Mouse (Mus musculus): ENCODE measurements at regions not wholly inside any gene's neighbourhood (a gene's known extent, or its start where the extent isn't known, plus 50 kb on each side); places are given as distances from the start of the nearest gene placed in this dataset.

DNA sequence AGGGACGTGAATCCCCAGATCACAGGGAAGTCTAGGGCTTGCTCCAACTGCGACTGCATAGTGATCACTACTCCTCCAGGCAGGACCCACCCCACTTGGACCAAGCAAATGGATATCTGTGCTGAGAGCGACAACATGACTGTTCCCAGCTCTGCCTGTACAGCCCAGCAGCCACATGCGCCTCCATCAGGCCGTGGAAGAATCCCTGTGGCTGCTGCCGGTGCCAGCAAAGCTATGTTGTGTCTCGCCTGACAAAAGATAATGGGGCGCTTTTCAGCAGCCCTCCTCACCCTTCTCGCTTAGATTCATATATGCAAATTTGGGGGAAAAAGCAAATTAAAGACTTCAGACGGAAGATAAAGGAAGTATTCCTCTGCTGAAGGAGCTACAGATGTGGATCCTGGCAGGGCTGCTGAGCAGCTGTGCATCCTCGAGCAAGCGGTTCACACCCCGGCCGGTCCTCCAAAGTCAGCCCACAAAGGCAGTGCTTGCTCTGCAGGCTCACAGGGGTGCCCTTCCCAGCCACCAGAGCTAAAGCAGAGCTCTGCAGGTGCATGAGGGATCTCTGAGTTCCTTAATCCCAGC, 418.5 kb downstream of the Ajap1 start:
- no peak for DNase-seq
- intact Hi-C loops (cut with DNase I) = no loop called here

DNA sequence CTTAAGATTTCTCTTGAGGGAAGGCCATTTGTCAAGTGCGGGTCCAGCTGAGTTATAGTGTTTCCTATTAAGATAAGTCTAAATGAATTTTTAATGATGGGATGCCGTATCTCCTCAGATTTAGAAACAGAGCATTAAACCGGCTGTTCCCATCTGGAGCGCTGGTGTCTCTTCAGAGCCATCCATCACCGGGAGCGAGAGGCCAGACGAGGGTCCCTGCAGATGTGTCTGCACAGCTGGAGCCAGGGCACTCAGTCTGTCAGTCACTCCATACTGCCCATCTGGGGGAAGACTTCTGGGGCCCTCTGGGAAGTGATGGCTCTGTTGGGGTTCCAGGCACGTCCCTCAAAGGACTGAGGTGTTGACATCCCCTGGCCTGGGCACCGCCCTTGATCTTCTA, 419.2 kb downstream of the Ajap1 start:
- intact Hi-C loops (cut with DNase I) = no loop called here
- no peak for DNase-seq

DNA sequence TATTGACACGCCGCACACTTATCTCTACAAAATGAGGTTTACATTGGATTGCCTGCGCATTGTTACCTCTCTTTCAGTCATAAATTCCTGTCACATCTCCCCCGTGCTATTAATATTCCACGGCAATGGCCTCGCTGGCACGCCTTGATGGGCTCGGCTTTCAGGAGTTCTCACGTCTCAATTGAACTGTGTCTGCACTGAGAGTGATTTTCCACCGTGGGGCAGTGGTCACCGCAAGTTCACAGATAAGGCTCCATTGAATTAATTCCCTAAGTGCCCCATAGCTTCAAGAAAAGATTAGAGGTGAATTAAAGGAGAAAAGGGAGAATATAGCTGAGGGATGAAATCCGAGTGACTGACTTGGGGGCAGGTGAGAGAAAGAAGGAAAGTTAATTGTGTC, 424.5 kb downstream of the Ajap1 start:
- intact Hi-C loops (cut with DNase I) = no loop called here
- no peak for DNase-seq

DNA sequence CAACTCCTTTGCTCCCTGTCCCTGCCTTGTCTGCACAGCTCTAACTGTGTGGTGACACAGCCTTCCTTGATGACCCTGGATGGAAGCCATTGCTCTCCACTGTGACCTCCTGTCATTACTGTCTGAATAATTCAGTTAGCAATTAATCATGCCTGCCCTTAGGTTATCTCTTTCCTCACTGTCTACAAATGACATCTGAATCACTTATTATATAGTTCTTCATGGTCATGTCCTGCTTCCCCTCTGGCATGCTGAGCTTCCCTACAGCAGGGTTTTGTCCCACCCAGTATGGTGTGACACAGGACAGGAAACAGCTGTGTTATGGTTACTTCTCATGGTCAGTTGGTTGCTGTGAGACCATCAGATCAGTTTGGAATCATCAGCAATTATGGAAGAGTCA, 458.9 kb downstream of the Ajap1 start:
- no peak for DNase-seq
- intact Hi-C loops (cut with DNase I) = no loop called here

DNA sequence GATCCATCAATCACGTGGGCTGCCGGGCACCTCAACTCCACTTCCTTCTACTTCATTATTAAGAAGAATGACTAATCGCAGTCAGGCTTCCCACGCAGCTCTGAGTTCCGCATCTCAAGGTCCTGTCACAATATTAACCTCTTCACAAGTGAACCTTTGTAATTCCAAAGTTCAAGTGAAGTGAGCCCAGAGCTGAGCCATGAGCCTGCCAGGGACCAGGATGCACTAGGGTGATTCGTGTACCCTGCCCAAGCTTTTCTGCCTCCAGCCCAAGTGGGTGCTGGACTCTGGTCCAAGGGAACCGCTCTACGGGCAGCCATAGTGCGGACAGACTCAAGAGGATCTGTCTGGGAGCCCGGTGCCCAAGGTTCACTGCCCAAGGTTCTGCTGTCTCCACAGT, 463.4 kb downstream of the Ajap1 start:
- intact Hi-C loops (cut with DNase I) = no loop called here
- no peak for DNase-seq

DNA sequence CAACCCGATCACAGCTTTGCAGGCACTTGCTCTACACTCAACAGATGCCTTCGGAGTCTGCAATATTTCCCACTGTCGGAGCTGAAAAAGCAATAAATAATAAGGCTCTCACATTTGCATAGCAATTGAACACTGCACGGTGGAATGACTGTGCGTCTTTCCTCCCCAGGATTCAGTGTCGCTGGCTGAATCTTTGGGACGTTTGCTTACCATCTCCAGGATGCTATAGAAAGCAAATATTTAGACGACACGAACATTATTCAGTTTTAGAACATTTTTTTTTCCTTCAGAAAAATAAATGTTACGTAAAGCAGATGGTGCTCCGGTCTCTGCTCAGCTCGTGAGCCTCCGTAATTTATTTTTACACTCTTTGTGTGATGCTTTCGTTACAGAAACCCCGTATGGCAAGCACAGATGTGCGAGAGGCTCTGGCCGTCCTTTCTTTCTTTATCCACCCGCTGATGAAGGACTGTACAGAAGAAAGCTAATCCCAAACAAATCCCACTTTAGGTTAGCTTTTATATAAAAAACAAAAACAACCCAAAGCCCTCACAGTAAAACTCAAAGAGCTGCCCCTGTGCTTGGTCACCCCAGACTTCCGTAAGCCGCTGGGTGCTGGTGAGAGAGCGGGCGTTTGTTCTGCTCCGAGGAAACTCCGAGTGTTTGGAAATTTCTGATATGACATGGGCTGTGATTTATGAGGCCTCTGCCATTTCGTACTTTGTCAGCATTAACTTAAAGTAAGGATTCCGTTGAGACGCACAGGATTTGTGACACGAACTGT, 464.3 kb downstream of the Ajap1 start:
- no peak for DNase-seq
- intact Hi-C loops (cut with DNase I) = no loop called here

DNA sequence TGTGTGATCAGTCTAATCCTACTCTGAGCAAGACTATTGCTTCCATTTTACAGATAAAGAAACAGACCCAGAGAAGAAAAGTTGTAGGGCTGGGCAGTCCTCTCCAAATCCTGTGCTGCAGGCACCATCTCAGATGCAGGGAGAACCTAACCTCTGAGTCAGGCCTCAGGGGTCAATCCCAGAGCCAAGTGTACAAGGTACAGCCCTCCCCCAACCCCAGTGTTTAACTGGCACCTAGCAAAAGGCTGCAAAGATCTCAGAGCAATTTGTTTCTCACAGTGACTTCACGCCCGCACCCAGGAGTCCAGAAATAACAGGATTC, 464.8 kb downstream of the Ajap1 start:
- intact Hi-C loops (cut with DNase I) = no loop called here
- DNase-seq = no peak

DNA sequence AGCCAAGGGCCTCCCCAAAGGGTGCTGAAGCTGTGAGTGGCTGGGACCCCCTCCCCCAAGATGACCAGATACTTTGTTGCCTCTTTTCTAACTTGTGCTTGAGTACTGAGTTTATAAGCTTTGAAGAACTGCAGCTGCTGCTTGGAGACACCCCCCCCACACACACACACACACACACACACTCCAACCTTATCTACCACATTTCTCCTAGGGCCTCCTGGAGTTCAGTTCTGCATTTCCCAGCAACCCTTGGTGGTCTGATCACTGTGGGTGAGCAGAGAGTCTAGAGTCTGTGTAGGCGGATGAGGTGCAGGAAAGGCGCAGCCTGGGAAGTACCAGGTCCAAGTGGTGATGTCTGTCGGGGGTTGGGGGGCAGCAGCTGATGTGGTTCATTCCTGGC, 479.3 kb downstream of the Ajap1 start:
- intact Hi-C loops (cut with DNase I) = no loop called here
- no peak for DNase-seq

DNA sequence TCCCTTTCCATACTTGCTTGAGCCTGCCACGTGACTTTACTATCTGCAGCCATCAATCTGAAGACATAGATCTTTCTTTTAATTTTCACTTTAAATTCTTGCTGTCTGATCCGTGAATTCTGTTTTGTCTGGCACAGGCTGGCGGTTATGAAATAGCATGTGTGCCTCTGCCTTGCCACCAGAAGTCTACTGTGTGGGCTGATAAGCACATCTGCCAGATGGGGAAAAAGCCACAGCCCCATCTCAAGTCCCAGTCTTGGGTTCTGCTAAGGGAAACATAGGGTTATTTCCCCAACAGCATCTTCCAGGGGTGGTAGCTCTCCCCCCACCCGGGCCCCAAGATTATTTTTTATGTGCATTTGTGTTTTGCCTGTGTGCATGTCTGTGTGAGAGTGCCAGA, 480.1 kb downstream of the Ajap1 start:
- intact Hi-C loops (cut with DNase I) = no loop called here
- no peak for DNase-seq

DNA sequence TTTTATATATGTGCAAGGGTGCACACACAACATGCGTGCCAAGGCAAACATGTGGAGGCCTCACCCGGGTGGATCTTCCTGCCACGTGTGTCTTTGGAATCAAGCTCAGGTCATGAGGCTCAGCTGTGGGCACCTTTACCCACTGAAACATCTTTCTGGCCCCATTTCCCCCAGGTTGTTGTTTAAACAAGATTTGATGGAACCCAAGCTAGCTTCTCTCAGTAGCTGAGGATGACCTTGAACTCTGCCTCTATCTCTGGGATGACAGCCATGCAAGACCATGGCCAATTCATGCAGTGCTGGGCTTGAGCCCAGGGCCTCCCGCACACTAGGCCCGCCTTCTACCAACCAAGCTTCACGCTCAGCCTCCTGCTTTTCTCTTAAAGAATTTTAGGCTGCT, 480.9 kb downstream of the Ajap1 start:
- no peak for DNase-seq
- intact Hi-C loops (cut with DNase I) = no loop called here

DNA sequence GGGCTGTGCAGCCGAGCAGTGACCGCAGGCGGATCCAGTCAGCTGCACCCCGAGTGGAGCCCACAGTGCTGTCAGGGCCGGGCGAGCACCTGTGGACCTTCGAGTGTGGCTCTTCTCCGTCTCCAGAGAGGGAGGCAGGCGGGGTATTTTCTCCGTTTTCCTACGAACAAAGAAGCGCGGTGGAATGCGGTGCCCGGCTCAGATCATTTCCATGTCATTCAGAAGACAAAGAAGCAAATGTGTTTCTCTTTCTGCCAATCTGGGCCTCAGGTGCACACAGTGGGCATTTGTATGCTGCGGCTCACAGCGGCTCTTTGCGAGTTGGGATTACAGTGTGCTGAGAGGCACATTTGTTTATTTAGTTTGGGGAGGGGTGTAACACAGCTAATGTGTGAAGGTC, 483.1 kb downstream of the Ajap1 start:
- DNase-seq = no peak
- intact Hi-C loops (cut with DNase I) = no loop called here

DNA sequence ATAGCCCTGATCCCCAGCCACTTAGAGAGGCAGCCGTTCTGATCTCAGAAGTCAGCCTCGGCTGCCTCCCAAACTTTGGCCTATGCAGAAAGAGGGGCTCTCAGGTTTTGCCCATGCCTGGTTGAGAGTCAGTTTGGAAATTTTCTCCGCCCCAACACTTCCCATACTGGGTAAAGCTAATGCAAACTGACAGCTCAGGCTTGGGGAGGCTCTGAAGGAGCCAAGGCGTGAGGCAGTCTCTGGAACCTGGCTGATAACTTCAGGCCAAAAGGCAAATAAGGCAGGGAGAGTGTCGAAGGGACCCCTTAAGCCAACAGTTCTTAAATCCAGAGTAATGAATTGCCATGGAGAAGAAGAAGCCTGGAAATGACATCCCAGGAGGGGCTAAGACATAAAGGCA, 485.4 kb downstream of the Ajap1 start:
- intact Hi-C loops (cut with DNase I) = no loop called here
- DNase-seq = no peak

DNA sequence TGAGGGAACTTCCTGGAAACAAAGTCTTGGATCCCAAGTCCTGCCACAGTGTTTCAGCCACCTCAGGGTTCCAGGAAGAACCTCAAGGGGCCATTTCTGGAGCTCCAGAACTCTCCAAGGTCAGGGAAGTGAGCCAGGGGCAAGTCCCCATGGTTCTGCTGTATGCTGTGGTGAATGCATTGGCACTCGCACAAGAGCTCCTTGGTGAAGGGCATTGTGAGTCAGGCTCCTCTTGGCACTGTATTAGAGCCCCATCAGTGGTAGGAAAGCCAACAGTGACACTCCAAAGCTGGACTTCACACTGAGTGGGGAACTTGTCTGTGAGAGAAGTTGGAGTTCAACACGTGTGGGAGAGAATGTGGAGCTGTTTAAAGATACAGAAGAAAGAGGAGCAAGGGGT, 486.0 kb downstream of the Ajap1 start:
- DNase-seq = no peak
- intact Hi-C loops (cut with DNase I) = no loop called here

DNA sequence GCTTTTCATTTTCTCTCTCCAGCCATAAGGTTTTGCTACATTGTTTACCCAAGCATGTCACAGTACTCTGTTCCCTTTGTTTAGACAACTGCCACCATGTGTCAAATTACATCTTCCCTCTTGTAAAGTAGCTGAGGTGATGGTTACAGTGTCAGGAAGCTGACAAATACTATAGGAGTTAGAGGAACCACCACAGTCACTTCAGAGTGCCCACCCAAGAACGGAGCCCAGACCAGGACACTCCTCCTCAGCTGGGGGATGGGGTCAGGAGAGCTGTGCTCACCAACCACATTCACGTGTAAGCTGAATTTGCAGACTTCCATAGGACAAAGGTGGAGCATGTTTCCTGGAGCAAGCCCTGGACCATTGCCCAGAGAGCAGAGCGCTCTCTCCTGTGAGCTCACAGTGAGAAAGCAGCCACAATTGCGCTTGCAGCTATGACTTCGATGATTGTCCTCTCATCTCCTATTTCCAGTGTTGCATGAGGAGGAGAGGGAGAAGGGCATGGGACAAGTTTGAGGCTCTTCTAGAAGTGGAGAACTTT, 487.5 kb downstream of the Ajap1 start:
- no peak for DNase-seq
- intact Hi-C loops (cut with DNase I) = no loop called here

DNA sequence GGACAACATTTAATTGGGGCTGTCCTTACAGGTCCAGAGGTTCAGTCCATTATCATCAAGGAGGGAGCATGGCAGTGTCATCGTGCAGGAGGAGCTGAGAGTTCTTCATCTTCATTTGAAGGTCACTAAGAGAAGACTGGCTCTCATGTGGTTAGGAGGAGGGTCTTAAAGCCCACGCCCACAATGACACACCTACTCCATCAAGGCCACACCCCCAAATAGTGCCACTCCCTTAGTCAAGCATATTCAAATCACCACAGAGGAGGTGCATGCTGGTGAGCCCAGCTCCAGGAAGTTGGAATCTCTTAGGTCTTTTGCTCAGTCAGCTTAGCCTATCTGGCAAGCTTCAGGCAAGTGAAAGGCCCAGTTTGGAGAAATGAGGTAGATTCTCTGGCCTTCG, 488.4 kb downstream of the Ajap1 start:
- no peak for DNase-seq
- intact Hi-C loops (cut with DNase I) = no loop called here

DNA sequence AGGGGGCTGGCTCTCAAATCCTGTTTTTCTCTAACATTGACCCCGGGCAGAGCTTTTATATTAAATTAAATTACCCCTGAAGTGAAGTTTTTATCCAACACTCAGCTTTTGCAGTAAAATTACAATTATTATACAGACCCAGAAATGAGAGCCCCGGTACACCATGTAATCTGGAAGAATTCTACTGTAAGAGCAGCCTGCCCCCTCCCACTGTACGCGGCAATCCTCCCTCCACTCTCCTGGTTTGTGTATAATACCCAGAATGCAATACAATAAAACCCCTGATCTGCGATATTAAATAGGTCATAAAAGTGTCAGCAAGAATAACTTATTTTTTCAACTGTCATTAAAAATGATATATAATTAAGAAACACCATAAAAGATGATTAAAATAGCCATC, 492.3 kb downstream of the Ajap1 start:
- DNase-seq = no peak

DNA sequence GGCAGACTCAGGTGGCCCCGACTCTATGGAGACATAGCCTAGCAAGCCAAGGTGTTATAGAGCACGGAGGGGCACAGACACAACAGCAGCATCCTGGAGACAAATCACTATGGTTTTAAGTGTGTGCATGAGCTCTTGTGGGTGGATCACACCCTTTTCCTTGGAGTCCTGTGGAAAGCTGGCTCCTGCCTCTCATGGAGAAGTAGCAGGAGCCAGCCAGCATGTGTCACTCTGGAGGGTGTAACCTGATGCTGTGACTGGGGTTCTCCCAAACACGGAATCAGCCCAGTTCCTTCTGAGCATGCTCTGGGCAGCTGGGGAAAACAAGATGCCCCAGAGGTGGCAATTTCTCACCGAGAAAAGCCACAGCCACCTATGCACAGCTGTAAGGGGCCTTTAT, 494.9 kb downstream of the Ajap1 start:
- DNase-seq = no peak
- intact Hi-C loops (cut with DNase I) = no loop called here

More for the DNA sequence above, 492.3 kb downstream of the Ajap1 start:
- intact Hi-C loops (cut with DNase I) = no loop called here

DNA sequence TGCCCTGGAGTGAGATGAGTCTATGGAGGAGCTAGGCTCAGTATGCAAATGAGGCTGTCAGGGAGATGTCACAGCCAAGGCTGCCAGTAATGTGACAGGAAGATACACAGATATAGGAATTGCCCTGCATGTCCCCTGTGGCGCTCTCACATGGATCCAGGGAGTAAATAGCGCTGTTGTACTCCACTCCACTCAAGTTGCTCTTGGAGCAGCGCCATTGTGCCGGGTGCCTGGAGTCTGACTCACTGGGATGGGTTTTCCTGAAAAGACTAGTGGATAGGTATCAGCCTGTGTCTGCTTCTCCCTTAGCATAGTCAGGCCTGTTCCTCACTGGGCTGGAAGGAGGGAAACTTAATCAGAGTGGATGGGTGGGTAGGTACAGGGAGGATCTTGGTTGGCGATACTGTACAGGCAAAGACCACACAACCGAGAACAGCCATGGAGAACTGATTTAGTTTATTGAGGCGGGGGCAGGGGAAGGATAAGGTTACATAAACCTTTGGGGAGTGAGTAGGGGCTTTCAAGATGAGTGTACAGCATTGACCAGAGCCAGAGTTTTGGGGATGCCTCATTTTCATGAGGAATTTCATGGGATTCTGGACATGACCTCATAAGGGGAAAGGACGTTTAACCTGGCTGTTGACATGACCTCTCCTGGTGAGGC, 497.5 kb upstream of the Kcnab2 start:
- DNase-seq = no peak
- intact Hi-C loops (cut with DNase I) = no loop called here

DNA sequence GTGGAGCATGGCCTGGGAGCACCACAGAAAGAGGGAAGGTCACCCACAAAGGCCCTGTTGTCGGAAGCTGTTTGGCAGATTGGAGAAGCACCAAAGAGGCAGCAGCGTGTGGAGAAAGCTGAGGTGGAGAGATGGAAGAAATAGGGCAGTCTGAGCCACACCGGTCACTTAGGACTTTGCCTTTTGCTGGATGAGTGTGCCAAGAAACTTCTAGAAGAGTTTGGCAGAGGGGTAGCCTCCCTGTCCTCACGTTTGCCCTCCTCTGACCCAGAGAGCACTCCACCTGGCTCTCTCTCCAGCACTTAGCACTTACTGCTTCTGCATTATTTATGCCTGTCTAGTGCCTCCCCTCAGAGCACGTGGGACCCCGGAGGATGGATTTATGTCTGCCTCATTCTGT, 485.3 kb upstream of the Kcnab2 start:
- no peak for DNase-seq
- intact Hi-C loops (cut with DNase I) = no loop called here

DNA sequence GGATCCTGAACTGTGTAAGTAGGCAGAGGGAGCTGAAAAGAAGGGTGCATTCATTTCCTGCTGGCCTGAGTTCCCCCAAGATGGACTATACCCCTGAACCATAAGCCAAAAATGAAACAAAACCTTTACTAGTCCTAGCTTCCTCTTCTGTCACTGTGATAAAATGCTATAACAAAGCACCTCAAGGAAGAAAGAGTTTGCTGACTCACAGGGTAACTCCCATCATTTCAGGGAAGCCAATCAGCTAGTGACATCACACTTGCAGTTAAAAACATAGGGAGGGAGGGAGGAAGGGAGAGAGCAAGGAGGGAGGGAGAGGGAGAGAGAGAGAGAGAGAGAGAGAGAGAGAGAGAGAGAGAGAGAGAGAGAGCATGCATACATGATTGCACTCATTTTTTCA, 484.5 kb upstream of the Kcnab2 start:
- intact Hi-C loops (cut with DNase I) = no loop called here
- no peak for DNase-seq

DNA sequence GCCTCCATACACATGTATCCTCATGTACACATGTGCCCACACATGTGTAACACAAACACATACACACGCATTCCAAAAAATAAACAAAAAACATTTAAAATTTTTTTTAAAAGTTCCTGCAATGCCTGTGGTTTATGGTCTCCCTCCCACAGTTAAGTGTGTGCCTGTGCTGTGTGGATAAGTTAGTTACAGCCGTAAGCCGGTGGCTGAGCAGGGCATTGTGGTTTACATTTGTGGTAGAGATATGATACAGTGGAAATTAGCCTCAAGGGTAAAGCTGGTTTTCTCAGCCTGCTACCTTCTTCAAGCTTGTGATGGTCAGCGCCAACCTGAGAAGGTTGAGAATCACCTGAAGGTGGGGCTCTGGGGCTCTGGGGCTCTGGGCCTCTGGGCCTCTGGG, 484.0 kb upstream of the Kcnab2 start:
- no peak for DNase-seq
- intact Hi-C loops (cut with DNase I) = no loop called here

DNA sequence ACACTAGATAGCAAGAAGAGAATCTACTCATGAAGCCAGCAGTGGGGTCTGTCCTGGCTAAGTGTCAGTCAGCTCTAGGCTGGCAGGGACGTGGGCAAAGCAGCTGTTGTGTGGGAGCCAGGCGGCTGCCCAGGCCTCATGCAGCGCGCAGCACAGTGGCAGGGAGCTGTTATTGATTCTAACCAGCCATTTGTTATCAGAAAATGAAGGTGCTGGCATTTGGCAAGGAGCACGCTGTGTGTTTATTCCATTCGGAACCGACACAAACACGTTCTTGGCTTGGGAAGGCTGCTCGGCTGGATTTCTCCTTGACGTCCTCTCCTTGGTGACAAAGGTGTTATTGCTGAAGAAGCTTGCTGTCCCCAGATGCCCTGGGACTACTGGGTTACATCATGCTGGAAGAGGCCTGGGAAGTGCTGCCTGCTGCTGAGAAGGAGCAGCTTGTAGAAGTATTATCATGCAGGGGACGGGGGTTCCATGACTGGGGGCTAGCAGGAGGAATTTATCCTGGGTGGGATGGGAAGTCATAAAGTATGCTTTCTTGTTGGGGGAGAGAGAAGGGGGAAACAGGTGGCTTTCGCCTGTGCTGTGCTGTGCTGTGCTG, 482.1 kb upstream of the Kcnab2 start:
- DNase-seq = no peak
- intact Hi-C loops (cut with DNase I) = no loop called here

All from gastrocnemius, postnatal 36 days (tissue).